Comparison of ENCODE assay signal across 17 mouse cellular contexts in genomic region chr7:36309761-36310605, GRCm38 (mm10).
DNase-seq lines count a peak whose midpoint lies in the region; ATAC-seq and TF ChIP-seq lines count a peak whose summit lies in the region.
"Had no signal": no experiment of that assay in that cellular context is flagged by ENCODE, and none has a peak within 500 bp of the region (broad histone marks: within the 10 kb centered on the region; RNA-seq: fewer than 3 reads in every experiment).

No protein-coding gene starts in this region.

- 77% methylated on average over 5 of the region's 5 CpGs for WGBS in heart, embryonic 10.5 days
- WGBS in intestine, postnatal 0 days, result 87% methylated on average over 5 of the region's 5 CpGs

- no peak overlapping the region for H3K4me3 ChIP-seq in heart, embryonic 10.5 days
- no peak overlapping the region for H3K4me3 ChIP-seq in intestine, postnatal 0 days (ENCODE audit: low read depth, low read length)
- H3K4me3 ChIP-seq: embryonic facial prominence, embryonic 12.5 days had no signal

- H3K27me3 ChIP-seq in heart, embryonic 10.5 days (ENCODE audit: insufficient read depth, poor library complexity, severe bottlenecking), result no peaks in the 10 kb centered on the region
- no peaks in the 10 kb centered on the region for H3K27me3 ChIP-seq in intestine, postnatal 0 days (replicated peaks; ENCODE audit: control insufficient read depth, insufficient read depth, low read length)
- H3K27me3 ChIP-seq: embryonic facial prominence, embryonic 12.5 days had no signal

- no peak overlapping the region for H3K27ac ChIP-seq in heart, embryonic 10.5 days
- no peak overlapping the region for H3K27ac ChIP-seq in intestine, postnatal 0 days (ENCODE audit: low read depth, low read length)
- H3K27ac ChIP-seq: embryonic facial prominence, embryonic 12.5 days had no signal

- H3K4me2 ChIP-seq in intestine, postnatal 0 days (replicated peaks; ENCODE audit: low read depth), result no peak overlapping the region
- H3K4me2 ChIP-seq: embryonic facial prominence, embryonic 12.5 days; liver, embryonic 11.5 days had no signal

- H3K9ac ChIP-seq in intestine, postnatal 0 days (ENCODE audit: low read depth, low read length), result no peak overlapping the region
- H3K9ac ChIP-seq: embryonic facial prominence, embryonic 12.5 days had no signal

- no peaks in the 10 kb centered on the region for H3K9me3 ChIP-seq in heart, embryonic 10.5 days
- H3K9me3 ChIP-seq in intestine, postnatal 0 days (ENCODE audit: control insufficient read depth), result no peaks in the 10 kb centered on the region
- H3K9me3 ChIP-seq: embryonic facial prominence, embryonic 12.5 days had no signal

- ATAC-seq in intestine, postnatal 0 days, result no peak
- no peak for ATAC-seq in cerebellum, adult (ENCODE audit: insufficient number of reproducible peaks, low FRiP score, low TSS enrichment)

- TF ChIP-seq CTCF in intestine, postnatal 0 days (IDR thresholded peaks at IDR 0.05; ENCODE audit: low read depth), result no peak

- no peaks in the 10 kb centered on the region for H3K4me1 ChIP-seq in heart, embryonic 10.5 days
- no peaks in the 10 kb centered on the region for H3K4me1 ChIP-seq in intestine, postnatal 0 days (replicated peaks; ENCODE audit: control insufficient read depth, insufficient read depth, low read length)
- H3K4me1 ChIP-seq: embryonic facial prominence, embryonic 12.5 days had no signal

- peak; percentile 20 for DNase-seq in testis, postnatal 14 days (ENCODE audit: low spot score)
- no peak for DNase-seq in testis, postnatal 10 days (ENCODE audit: low spot score)
- peak; percentile 38 for DNase-seq in gastrocnemius, postnatal 10 days
- DNase-seq in heart, embryonic 10.5 days (ENCODE audit: low spot score), result peak; percentile 11
- peak; percentile 79 for DNase-seq in skeletal muscle tissue, adult 2 months (ENCODE audit: low read depth, low spot score)
- no peak for DNase-seq in spleen, postnatal 4 days (ENCODE audit: low spot score in 2 of 2)
- DNase-seq: cerebellum, adult 2 months; kidney, adult 2 months; kidney, postnatal 36 days; left cerebral cortex, postnatal 4 days; lung, adult 2 months; lung, postnatal 4 days; thymus, postnatal 4 days had no signal

- no peaks in the 10 kb centered on the region for H3K36me3 ChIP-seq in heart, embryonic 10.5 days
- no peaks in the 10 kb centered on the region for H3K36me3 ChIP-seq in intestine, postnatal 0 days (ENCODE audit: control insufficient read depth, insufficient read depth)
- H3K36me3 ChIP-seq: embryonic facial prominence, embryonic 12.5 days had no signal

Comparison
In these comparisons a context has a peak if more than half of its experiments do, and no peak if none do; other contexts are left out.
1. DNase-seq: peak in testis, postnatal 14 days (single experiment), gastrocnemius, postnatal 10 days (single experiment), heart, embryonic 10.5 days (single experiment) and skeletal muscle tissue, adult 2 months (single experiment); none in testis, postnatal 10 days (single experiment) and spleen, postnatal 4 days (0 of 2).